Mouse (Mus musculus) liver, postnatal 0 days (tissue): ENCODE data around the gene Gm14226.
"Not testable (repeated sequence)": the region's sequence is repeated elsewhere in the genome, so short reads cannot be mapped to it uniquely, and the experiment has no call there.

ENCODE experiments used
- CTCF ChIP-seq: sonication (generic); IDR thresholded peaks from 2 replicates; pipeline ENCODE4 v1.5.1; 2016; ENCODE audit warnings: antibody characterized with exemption, low read depth
- EP300 ChIP-seq: IDR thresholded peaks from 2 replicates; pipeline ENCODE4 v1.6.1; 2016; ENCODE audit warnings: antibody characterized with exemption, low read depth, mild to moderate bottlenecking

GRCm38 (mm10) chr2:155020247-155020826 is 2.3 kb downstream of the Gm14226 start:
- TF ChIP-seq CTCF, EP300: not testable (repeated sequence)
